Mouse (Mus musculus) megakaryocyte-erythroid progenitor cell, adult 5-6 weeks (primary cell): ENCODE results near the gene Itga6. TPM values are rescaled to one million over a fixed set of nuclear protein-coding genes. Genes with fewer than 3 reads are reported as not detected.

ENCODE experiments used
- ATAC-seq: replicated peaks from 2 replicates; pipeline ENCODE4 v1.8.0; 2016; ENCODE audit warnings: mild to moderate bottlenecking, inconsistent platforms; ENCODE audit not compliant: severe bottlenecking, poor library complexity, low FRiP score, low TSS enrichment
- total RNA-seq, 2 experiments: library from RNA; stranded (forward) in 1 of 2; stranded (reverse) in 1 of 2; fragments of 200-1000, 215-1000 nt in 1 of 2; fragments of >200 nt in 1 of 2; fragmentation: Nextera tagmentation in 1 of 2; gene quantifications; 2 replicates each; pipeline ENCODE4 v1.2.3; 2014 to 2017

Itga6 gene
- total RNA-seq, 2 experiments from 2014 or later, result 21.2 to 30.4 TPM

DNA sequence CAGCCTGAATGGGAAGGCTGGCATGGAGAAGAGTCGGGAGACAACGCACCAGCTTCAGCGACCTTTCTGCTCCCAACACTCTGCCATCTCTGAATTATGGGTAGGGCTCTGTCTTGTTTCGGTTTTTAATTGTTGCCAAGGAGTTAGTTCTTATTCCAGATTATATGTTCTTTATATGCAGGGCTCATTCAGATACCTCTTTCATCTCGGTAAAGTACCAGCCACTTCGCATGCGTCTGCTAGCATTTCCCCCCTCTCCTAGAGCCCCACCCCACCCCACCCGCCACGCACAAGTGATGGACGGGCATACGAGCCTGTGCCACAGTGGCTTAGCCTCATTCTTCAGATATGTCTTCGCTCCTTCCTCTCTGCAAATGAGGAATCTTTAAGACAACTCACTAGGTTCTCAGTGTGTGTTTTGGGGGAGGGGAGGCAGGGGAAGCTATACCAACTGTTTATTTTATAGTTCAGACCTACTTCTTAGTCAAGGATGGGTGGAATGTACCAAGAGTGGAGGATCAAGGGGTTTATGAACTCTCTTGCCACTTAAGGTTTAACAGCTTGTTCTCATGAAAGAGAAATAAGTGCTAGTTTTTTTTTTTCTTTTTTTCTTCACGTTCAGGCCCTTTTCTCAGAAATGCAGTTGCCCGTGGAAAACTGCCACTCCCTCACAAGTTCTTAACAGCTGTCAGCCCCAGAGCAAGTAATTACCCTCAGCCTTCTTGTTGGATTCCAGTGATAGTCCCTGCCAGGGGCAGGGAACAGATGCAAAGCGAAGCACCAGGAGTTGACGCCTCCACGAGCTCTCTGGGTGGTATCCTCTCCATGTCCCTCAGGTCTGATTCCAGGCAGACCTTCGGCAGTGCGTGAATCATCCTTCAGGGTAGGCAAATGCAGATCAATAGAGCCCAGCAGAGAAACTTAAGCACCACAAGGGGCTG, 13.4 kb downstream of the Itga6 start:
- ATAC-seq, result no peak

DNA sequence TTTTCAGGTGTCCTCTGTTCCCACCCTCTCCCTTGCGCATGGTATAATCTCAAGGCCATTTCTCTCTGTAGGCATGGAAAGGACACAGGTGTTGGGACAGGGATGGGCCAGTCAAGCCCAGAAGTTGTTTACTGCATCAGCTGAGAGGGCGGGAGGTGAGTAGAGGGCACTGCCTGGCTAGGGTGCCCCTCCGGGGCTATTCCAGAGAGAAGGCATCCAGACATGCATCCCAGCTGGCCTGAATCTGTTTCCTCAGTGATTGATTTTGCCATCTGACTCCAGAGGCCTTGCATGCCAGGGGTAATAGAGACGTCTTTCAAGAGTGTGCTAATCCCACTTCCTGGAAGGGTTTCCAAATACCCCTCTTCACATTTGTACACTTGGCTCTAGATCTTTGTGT, 14.7 kb downstream of the Itga6 start:
- ATAC-seq, result no peak

DNA sequence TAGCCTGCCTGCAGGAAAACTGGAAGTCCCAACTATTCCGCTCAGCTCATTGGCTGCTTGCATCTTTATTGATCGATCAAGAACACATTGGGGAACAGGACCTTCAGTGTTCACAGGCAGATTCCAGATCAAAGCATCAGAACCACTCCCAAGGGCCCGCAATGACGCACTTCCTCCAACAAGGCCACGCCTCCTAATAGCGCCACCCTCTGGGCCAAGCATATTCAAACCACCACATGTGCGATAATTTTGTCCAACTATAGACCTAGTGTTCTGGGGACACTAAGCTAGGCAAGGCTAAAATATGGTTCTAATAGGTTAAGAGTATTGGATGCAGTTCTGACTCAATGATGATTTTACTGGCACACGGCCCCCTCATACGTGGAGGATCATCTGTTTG, 15.7 kb downstream of the Itga6 start:
- ATAC-seq, result no peak

DNA sequence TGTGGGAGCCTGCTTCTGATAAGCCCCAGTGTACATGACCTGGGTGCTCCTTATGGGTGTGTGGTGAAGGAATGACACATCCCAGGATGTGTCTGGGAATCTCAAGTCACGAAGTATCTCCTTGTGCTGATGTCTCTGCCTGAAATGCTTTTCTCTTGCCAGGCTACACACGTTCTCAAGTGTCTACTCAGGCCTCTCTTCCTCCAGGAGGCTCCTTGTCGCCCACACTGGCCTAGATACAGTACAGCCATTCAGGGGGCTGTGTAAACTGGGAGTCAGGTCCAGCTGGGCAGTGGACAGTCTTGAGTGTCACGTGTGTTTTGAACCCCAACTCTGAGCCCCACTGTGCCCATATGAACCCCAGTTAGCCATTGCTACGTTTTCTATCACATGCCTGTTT, 19.1 kb downstream of the Itga6 start:
- no peak for ATAC-seq

DNA sequence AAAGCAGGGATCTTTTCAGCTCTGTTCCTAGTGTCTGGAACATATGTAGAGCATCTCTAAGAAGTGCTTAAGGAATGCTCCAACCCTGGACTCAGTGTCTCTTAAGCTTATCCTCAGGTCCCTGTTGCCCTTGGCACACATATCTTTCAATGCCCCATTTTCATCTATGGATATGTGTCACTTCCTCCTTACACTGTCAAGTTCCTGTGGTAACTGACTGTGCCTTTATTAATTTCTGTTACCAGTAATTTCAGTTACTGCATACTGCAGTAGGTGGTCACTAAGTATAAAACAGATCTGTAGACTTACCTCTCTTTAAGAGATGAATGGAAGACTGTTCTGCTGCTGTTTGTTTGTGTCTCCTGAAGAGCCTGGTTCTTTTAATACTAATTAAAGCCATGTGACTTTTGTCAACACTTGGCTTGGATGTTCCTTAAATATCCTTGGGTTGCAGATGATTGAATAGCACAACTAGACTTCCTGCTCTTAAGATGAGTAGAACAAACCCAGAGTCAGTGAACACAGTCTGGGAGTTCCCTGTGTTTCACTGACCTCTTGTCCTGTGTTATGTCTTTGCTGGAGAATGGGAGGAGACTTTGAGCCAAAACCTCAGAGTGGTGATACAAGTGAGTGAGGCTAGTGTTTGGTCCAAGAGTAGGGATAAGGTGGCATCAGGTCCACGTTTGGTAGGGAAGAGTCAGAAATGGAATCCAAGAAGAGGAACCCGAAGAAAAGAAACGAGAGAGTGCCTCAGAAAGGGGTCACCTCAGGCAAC, 19.7 kb downstream of the Itga6 start:
- no peak for ATAC-seq

DNA sequence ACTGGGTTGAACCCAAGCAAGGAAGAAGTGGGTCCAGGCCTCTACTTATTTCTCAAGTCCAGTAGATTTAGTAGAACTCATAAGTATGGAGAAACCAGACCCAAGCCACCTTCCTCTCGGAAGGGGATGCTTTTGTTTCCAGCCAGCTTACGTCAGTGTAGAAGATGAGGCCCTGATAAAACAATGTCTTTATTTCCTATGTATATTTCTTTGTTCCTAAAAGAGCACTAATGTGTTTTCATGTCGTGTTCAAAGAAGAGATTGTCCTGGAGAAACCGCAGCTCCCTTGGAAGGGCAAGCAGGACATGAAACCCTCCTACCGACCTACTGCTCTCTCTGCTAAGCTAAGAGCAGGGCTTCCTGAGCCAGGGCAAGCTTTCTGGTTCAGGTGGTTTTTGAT, 20.6 kb downstream of the Itga6 start:
- no peak for ATAC-seq

DNA sequence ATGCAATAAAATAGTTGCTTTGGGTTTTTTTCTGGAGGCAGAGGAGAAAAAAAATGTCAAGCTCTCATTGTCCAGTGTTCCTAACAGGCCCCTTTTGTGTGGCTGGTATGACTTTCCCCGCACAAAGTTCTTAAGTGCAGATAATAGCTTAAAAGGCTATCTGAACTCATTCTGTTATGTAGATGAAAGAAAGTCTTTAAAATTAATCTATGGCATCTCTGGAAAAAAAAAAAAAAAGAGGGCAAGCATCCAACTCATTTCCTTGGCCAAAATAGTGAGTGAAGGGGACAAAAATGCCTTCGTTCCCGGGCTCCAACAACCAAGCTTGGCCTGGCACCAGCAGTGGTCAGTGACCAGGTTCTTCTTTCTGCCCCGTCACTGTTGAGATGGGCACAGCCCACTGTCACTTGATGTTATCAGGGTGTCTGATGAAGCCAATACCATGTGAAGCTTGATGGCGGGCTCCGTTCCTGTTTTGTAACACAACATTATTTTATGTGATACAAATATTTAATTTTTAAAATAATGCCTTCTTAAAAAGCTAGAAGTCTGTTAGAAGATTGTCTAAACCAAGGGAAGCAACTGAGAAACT, 21.7 kb downstream of the Itga6 start:
- ATAC-seq, result no peak

DNA sequence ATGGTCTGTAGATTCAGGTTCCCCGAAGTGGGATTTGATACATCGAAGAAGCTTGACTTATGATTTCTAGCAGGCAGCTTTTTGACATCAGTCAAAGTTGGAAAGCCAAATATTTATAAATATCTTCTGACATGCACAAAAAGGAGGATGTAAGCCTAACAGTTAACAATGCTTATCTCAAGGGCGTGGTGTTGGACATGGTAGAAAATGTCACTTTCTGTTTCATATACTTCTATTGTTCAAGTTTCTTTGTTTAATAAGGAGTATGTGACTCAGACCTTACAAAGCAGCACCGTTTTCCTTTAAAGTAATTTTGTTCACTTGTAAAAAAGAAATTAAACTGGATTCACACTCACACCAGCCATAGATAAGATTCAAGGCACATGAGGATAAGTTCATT, 26.3 kb downstream of the Itga6 start:
- ATAC-seq, result no peak

DNA sequence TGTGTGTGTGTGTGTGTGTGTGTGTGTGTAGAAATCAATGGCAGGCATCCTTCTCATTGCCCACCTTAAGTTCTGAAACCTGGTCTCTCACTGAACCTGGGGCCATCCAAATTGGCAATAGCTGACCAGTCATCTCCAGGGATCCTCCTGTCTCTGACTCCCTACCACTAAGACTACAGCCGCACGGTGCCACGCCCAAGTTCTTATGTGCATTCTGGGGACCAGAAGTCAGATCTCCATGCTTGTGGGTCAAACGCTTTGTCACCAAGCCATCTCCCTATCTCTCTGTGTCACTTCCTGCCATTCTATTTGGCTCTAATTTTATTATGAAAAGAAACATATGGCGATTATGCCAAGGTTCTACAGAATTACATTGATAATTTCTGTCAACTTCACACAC, 28.3 kb downstream of the Itga6 start:
- peak; percentile 63; the same call in 1 of the 2 replicates for ATAC-seq

DNA sequence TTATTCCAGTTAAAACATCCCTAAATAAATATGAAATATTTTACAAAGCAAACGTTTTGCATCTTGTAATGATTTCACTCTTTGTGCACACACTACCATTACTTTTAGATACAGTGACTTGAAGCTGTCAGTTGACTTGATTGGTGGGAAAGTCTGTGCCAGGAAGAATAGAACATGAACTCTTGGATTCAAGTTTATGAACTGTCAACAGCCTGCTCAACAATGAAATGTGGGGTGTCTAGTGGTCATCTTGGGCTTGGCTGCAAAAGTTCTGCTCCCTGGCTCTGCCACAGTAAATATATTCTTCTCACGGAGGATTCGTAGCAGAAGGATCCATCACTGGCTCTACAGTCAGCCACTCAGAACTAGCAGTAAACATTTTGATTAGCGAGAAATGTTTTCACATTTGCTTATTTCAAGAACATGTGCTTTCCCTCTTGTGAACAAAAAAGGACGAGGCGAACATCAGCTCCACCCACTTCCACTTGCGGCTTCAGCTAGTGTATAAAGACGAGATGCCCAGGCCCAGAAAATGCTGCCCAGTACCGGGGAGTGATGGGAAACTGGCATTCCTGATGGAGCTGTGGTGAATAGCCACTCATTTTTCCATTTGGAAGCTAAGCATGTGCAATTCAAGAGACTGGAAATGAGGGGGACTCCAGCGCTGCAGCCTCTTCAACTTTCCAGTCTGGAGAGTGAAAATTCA, 29.0 kb downstream of the Itga6 start:
- ATAC-seq, result no peak

DNA sequence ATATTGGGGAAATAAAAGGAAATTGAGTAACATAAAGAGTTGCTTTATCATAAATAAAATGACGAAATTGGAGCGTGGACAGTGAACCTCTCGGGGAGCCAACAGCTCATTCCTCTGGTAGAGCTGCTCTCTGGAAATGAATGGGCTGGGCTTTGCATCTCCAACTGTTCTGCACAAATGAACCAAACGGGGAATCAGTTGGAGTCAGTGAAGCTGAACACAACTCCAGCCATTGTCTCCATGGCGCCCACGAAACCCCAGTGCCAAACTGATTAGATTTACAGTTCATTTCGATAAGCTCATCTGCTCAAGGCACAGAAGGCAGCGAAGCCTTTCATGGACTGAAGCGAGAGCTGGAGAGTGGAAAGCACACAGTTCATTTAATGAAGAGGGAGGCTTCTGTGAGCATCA, 29.8 kb downstream of the Itga6 start:
- no peak for ATAC-seq

DNA sequence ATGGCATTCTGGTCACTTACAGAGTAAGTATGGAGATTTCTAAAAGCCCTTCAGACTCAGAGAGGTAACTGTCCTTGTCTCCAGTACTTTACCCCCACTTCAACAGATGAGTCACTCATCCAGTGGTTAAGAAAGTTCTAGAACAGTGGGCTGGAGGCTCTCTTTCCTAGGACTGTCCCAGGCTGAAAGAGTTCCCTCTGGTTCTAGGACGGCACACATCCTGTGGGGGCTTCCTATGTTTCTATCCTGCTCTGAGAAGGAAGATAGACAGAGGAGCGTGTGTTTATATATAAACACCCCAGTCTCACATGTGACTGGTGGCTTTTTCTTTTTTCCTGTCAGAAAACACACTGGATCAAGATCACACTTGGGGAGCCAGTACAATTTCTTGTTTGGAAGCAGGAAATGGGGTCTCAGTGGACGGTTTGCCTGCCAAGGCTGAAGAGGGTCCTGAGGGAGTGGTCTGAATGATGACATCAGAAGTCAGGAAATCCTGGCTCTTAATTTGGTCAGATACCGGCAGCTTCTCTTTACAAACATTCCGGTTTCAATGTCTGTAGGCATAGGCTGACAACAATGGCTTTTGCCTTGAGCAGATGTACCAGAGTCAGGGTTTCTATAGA, 34.0 kb downstream of the Itga6 start:
- ATAC-seq, result no peak

DNA sequence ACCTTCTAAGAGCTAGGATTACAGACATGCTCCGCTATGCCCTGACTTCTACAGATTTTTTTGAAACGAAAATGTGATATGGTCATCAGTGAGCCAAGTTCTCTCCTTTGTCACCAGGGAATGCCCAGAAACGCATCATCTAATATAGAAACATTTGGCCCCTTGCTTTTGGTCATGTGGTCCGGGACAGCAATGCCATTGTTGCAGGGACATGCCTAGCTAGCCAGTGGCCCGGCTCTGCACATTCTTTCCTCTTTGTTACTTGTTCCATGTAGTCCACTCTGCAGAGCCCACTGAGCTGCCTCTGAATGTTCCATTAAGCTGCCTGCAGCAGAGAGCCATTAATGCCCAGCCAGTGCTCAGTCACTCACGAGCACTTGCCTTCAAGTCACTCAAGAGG, 34.6 kb downstream of the Itga6 start:
- ATAC-seq, result no peak

DNA sequence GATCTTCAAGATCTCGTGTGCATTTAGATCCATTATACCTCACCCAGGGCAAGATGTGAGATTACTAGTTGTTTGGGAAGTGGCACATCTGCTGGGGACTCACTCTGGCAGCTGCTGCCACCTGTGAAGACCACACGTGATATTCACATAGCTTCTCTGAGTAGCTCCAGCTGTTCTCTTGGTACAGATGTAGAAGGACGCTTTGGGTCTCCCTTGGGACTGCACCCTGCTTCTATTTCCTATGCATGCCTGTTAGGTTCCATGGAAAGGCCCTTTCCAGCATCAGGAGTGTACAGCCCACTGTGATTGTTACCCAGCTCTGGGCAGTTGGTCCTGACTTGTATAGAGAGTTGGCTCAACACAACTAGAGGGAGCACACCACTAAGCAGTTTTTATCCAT, 39.8 kb downstream of the Itga6 start:
- ATAC-seq, result no peak

DNA sequence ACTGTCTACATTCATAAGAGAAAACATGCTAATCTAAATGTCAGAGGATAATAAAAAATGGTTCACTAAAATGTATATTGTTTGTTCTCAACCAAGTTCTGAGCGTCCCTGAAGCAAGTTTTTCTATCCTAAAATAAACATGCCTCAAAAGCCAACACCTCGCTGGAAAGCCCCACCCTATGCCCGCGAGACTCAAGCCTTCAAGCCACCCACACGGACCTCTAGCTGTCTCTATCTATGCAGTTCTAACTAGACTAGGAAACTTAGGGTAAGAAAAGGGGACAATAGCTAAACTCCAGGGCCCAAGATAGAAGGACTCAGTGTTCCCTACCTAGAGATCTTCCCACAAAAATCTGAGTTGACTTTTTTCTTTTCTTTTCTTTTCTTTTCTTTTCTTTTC, 40.6 kb downstream of the Itga6 start:
- ATAC-seq, result peak; percentile 48; the same call in 1 of the 2 replicates

DNA sequence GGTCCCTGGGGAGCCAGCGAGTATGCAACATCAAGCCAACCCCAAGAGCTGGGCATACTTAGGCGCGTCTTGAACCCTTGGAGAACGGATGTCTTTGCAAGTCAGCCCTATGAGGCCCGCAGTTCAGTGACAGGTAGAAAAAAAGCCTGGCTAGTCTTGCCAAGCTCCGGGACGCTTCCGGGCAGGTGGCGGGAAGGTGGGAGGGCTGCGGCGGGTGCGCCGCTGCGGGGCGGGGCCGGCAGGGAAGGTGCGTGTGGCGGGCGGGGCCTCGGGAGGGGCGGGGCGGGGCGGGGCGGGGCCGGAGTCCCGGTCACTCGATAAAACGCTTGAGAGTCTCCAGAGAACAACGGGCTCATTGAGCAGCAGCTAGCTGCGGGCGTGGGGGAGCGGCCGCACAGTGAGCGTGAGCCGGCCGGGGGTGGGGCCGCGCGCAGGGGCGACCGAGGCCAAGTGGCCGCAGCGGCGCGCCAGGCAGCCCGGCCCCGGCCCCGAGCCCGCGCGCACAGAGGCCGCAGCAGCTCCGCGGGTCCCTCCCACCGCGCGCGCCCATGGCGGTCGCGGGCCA, 41.3 kb downstream of the Itga6 start:
- ATAC-seq, result peak; percentile 70

DNA sequence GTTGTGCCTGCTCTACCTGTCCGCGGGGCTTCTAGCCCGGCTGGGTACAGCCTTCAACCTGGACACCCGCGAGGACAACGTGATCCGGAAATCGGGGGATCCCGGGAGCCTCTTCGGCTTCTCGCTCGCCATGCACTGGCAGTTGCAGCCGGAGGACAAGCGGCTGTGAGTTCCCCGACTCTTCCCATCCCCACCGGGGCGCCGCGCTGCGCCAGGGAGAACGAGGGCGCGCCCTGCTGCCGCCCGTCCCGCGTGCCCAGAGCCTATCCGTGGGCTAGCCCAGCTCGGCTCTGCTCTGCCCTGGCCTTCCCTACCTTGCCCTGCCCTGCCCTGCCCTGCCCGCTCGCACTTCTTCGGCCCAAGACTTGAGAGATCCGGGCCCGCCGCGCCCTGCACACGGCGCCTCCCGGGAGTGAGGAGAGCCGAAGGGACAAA, 41.8 kb downstream of the Itga6 start:
- peak; percentile 67 for ATAC-seq

DNA sequence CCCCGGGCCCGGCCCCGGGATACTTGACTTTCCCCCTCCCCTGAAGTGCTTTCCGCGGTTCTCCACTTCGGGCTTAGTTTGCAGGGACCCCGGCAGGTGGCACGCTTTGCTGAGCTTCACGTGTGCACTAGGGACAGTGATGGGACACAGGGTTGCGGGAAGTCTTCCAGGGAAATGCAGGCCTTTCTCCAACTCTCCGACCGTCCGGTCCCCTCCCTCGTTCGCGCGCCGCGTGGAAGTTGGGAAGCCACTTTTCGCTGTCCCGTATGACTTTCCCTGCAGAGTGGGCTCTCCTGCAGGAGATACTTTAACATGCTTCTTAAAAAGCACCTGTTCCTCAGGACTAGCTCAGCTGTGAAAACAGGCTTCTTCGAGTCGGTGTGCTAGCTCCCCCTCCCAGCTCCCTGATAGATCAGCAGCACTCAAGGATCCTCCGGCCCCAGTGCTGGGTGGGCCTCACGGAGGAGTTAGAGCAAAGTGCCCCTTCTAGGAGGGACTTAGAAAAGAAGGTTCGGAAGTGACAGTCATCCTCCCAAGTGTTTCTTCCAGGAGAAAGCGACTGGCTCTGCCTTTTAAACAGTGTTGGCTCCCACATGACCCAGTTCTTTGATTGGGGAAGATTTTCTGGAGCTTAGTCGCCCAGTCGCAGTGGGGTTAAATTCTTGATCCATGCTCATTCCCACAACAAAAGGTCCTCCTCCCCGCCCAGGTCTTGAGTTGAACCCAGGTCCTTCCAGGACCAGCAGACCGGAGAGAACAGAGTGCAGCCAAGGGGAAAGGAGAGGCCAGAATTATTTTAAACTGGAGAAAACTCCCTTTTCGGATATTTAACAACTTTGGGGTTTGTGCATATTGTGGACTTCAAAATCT, 42.4 kb downstream of the Itga6 start:
- ATAC-seq, result peak; percentile 6; the same call in 1 of the 2 replicates
